Mouse (Mus musculus): ENCODE results near the gene Sgce.

- TF ChIP-seq FOSL1 (IDR thresholded peaks at IDR 0.05; ENCODE audit: insufficient read depth, low read length, poor library complexity, severe bottlenecking): no peak
- no peak for TF ChIP-seq CTCF (IDR thresholded peaks at IDR 0.05; ENCODE audit: control insufficient read depth, insufficient read depth, insufficient read length)
Measured at GRCm38 (mm10) chr6:4731675-4732074, 15.3 kb downstream of the Sgce start.
